Mouse (Mus musculus): ENCODE data around the gene Pin1rt1.
A peak's percentile ranks its signal among the peaks of the same experiment; 100 is the strongest.

Gene Pin1rt1

DNA sequence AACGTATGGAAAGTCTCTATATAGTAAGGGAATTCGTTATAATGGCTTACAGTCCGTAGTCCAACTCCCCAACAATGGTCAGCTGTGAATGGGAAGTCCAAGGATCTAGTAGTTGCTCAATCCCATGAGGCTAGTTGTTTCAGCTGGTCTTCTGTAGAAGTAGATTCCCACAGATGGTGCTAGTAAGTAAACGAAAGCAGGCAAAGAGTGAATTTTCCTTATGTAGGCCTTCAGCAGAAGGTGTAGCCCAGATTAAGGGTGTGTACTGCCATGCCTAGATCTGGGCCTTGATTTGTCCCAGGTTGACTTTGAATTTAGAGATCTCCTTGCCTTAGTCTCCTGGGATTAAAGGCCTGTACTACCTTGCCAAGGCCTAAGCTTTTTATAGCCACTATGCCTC, at the start of gene Pin1rt1:
Gene Pin1rt1 (minus strand): TSS at position 101 of the 400 bp plus-strand sequence.
- DNase-seq (ENCODE audit: inconsistent age in 2 of 2, low spot score in 1 of 2) = no peak

DNA sequence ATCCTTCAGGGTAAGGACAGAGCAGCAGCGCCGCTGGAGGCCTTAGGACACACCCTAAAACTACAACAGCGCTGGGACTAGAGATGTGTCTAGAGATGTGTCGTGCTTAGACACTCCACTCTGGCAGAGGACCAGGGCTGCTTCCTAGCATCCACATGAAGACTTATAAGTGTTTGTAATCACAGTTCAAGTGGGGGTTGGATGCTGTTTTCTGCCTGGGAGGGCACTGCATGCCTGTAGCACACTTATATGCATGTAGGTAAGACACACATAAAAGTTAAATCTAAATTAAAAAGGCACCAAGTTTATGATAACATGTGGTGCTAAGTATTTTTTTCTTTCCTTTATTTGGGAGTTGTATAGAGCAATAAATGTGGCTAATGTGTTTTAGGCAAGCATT, 47.8 kb upstream of the Pin1rt1 start:
- DNase-seq (ENCODE audit: inconsistent age in 2 of 2, low spot score in 1 of 2) = no peak

DNA sequence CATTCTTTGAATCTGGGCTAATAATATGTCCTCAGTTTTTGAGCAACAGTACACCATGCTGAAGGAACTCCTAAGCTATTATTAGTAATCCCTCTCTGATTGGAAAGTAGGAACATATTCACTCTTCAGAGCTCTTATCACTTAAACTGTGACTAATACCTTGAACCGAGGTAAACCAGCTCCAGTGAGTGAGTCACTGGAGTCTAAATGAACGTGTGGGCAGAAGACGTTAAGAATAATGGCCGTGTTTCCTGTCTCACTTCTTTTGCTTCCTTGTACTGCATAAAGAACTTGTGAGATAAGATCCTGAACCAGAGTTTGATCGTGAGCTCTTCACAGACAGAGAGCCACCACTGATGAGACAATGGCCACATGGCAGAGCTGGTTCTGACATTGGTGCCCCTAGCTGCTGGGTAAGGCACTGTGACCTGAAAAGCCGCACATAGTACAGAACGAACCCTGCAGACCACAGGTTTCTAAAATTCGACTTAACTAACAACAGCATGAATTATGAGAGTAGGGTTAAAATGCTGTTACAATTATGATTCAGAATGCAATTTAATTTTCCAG, 47.0 kb upstream of the Pin1rt1 start:
- DNase-seq (ENCODE audit: inconsistent age in 2 of 2, low spot score in 1 of 2) = no peak

DNA sequence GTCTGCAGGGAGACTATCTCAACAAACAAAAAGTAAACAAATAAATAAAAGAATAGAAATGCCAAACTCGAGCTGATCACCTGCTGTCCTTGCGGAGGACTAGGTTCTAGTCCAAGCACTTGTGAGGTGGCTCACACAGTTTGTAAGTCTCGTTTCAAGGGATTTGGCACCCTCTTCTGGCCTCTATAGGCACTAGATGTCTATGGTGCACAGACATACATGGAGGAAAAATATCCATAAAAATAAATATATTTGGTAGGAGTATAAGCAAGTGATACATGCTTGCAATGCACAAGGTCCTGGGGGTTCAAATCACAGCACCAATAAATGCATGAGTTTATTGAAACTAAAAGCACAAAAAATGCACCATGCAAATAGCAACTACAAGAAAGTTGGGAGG, 34.4 kb upstream of the Pin1rt1 start:
- peak in 1 of 2 experiments; percentile 56 for DNase-seq (ENCODE audit: inconsistent age in 2 of 2, low spot score in 1 of 2)

DNA sequence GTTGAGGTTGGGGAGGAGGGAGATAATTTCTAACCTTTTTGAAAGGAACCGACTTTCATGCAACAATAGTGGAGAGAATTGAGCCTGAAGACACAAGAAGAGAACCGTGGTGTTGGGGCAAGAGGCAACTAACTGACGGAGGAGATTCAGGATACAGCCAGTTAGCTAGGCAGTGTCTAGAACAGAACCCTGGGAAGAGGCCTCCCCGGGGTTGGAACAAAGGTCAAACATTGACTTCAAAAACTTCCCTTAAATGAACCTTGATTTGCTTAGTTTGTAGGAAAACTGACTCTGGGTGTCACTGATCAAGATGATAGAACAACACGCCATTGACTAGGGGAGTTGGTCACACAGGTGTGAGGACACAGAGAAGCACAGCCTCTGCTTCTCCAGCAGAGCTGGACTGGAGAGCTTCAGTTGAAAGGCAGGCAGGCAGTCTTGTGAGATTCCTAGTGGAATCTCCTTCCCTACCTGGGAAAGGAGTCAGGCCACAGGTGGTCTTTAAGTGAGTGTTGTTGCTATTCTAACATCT, 32.5 kb upstream of the Pin1rt1 start:
- no peak for DNase-seq (ENCODE audit: inconsistent age in 2 of 2, low spot score in 1 of 2)

DNA sequence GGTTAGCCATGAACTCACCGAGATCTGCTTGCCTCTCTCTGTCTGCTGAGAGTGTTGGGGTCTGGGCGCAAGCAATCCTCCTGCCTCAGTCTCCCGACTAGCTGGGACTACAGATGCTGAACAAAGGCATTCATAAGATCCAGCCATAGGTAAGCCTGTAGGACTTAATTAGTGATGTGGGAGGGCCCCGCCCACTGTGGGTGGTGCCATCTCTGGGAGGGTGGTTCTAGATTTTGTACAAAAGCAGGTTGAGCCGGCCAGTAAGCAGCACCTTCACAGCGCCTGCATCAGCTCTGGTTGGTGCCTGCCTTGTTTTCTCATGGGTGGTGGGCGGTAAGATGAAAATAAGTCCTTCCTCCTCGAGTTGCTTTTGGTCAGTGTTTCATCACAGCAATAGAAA, 30.1 kb upstream of the Pin1rt1 start:
- no peak for DNase-seq (ENCODE audit: inconsistent age in 2 of 2, low spot score in 1 of 2)

DNA sequence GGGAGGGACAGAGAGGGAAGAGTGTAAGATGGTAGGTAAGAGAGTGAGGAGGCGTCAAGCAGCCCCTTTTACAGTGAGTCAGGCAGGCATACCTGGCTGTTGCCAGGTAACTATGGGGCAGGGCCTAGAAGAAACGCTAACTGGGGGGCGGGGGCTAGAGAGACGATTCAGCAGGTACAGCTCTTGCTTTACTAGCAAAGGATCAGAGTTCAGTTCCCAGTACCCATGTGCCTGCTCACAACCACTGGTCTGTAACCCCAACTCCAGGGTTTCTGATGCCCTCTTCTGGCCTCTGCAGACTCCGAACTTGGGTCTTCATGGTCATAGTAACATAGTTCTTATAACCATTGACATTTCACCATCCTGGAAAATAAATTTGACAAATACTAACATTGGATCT, 27.8 kb upstream of the Pin1rt1 start:
- DNase-seq (ENCODE audit: inconsistent age in 2 of 2, low spot score in 1 of 2) = no peak

DNA sequence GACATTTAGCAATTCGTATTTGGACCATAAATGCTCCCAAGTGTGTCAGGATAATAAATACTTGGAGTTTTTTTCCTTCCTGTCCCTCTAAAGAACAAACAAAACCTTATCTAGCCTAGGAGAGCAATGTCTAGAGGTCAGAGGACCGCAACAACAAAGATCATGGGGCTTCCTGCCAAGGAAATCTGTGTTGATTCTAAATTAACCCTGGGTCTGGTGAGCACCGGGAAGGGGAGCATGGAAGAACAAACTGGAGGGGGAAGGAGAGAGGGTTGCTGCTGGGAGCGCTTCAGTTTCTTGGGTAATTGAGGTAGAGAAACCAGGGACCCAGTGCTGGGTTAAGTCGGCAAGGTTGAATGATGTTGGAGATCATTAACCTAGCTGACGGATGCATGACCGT, 27.0 kb upstream of the Pin1rt1 start:
- DNase-seq (ENCODE audit: inconsistent age in 2 of 2, low spot score in 1 of 2) = peak in 1 of 2 experiments; percentile 13

DNA sequence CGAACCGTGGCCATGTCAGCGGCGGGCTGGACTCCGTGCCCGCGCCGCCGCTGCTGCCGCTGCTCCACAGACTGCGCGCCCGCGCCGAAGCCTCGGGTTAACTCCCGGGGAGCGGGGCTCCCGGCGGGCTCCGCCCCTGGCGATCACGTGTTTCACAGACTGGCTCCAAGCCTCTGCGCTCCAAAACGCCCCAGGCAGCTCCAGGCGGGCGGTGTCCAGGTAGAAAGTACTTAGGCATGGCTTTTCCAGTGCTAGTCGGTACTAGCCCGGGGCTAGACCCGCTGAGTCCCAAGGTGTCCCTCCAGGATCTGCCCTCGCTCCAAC, 26.5 kb upstream of the Pin1rt1 start, which contains the start of gene Depdc7:
Gene Depdc7 (minus strand): TSS at position 138 of the 324 bp plus-strand sequence.
- peak; percentile 90 to 96 for DNase-seq (ENCODE audit: inconsistent age in 2 of 2, low spot score in 1 of 2)

DNA sequence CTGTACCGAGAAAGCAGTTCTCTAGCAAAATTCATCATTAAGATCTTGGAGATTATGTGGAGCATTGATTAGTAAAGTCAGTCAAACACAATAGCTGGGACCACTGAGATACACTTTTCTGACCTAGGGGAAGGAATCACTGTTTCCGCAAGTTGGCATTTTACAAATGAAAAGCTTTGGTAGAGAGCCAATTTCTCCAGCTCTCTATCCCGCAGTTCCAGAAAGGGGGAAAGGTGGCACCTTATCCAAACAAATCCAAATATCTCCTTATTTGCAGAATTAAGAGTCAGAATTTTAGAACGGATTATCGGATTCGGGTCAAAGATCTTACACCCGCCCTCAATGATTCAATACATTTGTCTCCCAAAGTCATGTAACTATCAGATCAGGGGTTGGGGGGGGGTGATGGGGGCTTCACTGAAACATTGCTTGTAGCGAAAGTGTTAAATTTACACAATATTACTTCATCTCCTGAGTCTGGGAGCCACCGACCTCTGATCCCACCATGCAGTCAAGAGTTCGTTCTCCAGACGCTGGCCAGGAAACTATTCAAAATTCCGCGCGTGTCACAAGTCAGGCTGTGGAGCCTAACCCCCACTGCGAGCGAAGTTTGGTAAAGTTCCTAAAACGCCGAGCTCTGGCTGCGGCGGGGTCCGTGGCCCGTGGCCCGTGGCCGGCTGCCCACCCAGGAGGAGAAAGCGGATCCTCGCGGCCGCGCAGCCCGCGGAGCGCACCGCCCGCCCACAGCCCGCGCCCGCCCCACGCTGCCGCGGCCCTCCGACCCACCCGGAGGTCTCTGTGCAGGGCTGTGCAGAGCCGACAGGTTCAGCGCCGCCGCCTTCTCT, 25.9 kb upstream of the Pin1rt1 start:
- DNase-seq (ENCODE audit: inconsistent age in 2 of 2, low spot score in 1 of 2) = peak in 1 of 2 experiments; percentile 35

DNA sequence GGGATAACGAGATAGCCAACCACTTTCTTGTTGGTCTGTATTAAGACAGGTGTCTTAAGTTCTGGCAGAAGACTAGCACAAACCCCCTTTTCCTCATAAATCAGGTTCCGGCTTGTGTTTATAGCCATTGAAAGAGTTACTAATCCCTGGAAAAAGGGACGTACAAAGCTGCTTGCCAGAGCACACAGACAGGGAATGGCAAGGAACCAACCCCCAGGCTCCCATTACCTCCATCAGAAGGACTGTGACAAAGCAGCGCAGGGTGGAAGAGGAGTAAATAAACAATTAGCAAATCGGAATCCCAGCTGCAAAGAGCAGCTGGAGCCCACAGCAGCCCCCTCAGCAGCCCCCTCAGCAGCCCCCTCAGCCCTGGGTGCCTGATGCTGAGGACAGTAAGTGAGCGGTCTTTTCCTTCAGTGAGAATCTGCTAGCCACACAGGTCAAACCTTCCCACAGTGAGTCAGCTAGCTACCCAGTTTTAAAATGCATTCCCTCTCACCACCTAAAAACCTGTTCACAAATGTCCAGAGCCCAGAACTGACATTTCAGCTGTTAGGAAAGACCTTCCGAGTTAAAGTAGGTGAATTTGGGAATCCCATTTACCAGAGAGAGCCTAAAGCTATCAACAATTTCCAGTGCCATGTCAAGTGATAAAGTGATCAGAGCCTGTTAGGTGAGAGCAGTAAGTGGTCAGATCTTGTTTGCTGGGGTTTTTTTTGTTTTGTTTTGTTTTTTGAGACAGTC, 25.0 kb upstream of the Pin1rt1 start:
- DNase-seq (ENCODE audit: inconsistent age in 2 of 2, low spot score in 1 of 2) = no peak

DNA sequence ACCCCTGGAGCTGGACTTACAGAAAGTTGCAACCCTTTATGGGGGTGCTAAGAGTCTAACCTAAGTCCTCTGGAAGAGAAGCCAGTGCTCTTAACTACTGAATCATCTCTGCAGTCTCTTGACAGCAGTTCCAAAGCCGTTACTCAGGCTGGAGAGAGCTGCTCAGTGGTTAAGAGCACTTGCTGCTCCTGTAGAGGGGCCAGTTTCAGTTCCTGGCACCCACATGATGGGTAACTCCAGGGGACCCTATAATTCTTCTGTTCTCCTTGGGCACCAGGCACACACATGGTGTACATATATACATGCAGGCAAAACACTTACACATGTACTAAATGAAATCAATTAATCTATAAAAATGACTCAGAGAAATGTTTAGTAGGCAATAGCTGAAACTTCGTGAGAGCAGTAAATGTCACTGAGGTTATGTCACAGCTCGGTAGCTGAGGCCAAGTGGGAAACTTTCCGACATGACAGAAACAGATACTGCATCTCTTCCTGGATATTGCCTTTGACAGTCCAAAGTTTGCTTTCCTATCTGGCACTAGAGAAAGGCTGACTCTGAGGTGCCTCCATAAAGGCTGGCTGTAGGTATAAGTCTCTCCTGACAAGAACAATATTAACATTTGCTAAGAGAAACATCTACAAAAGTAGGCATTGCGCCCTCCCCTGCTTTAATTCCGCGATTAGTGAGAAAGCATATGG, 24.2 kb upstream of the Pin1rt1 start:
- no peak for DNase-seq (ENCODE audit: inconsistent age in 2 of 2, low spot score in 1 of 2)

DNA sequence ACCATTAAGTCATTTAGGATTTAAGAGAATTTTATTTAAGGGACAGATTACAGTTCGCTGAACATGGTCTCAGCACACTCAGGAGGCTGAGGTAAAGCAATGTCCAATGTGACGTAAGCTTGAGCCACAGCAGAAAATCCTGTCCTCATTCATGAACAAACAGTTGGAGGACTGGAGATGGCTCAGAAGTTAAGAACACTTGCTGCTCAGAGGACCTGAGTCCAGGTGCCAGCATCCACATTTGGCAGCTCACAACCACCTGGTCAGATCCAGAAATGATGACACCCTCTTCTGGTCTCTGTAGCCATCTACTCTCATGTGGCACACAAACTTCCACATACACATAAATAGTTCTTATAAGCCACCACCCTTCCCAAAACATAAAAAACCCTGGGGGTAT, 23.5 kb upstream of the Pin1rt1 start:
- DNase-seq (ENCODE audit: inconsistent age in 2 of 2, low spot score in 1 of 2) = no peak

DNA sequence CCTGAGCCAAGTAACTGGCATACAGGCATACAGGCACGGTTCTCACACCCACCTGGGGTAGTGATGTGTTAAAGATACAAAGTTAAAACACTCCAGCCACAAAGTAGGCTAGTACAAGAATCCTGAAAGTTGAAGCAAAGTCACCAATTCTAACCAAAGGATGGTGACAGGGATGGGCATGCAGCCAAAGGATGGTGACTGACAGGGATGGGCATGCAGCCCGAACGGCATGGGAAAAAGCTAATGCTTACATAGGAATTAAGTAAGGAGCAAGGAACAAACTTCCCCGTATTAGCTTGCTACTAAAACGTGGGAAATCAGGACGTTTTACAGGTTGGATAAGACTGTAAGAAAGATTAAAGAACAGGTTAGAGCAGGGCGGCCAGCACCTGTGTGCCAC, 20.1 kb upstream of the Pin1rt1 start:
- DNase-seq (ENCODE audit: inconsistent age in 2 of 2, low spot score in 1 of 2) = peak in 1 of 2 experiments; percentile 35

DNA sequence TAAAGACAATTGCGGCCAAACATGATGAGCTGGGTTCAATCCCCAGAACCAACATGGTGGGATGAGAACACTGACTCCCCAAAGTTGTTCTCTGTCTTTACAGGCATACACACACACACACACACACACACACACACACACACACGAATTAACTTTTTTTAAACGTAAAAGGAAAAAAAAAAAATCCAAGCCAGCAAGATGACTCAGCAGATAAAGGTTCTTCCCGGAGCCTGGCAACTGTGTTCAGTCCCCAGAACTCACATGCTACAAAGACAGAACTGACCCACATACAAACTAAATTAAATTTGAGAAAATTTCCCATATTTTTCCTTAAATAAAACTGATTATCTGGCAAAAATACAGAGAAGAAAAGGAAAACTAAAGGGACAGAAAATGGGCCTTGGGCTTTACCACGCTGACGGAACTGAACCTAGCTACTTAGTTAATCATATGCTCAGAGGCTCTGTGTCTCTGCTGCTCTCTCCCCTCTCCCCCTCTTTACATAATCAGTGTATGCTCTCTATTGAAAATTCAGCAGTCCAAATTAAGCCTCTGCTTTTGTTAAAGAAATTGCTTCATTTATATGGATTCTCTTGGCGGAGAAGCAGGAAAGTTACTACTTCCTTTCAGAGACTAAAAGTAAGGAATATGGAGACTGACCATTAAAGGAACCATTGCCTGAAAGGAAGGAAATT, 16.5 kb upstream of the Pin1rt1 start:
- DNase-seq (ENCODE audit: inconsistent age in 2 of 2, low spot score in 1 of 2) = peak in 1 of 2 experiments; percentile 38

DNA sequence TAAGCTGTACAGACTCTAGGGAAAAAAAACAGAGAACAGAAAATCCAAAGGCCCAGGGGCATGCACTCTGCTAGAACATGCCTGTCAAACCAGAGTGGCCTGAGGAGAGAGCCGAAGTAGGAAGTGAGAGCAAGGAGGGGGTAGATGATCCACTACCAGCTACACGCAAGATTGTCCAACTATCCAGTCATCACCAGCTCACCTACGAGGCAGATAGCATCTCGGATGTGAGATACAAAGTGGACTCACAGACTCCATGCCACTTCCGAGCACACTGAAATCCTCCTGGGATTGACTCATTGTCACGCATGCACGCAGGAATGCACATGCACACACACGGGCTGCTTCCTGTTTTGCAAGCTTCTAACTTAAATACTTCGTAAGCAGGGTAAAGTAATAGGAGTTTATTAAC, 15.9 kb upstream of the Pin1rt1 start:
- DNase-seq (ENCODE audit: inconsistent age in 2 of 2, low spot score in 1 of 2) = peak in 1 of 2 experiments; percentile 38

DNA sequence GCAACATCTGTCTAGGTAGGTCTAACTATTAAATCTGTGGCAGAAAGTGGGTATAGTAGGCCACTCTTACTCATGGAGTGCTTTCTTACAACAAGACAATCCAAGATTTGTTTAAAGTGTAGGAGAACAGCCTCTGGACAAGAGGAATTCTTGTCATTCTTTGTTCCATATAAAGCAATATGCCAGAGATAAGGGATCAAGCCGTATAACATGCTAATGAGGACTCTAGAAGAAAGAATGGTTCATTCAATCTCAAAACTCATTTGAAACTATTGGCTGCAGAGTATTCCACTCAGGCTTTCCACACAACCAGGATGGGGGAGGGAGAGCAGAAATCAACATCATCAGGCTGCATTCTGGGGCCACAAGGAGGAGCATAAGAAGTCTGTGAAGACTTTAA, 11.2 kb upstream of the Pin1rt1 start:
- no peak for DNase-seq (ENCODE audit: inconsistent age in 2 of 2, low spot score in 1 of 2)

DNA sequence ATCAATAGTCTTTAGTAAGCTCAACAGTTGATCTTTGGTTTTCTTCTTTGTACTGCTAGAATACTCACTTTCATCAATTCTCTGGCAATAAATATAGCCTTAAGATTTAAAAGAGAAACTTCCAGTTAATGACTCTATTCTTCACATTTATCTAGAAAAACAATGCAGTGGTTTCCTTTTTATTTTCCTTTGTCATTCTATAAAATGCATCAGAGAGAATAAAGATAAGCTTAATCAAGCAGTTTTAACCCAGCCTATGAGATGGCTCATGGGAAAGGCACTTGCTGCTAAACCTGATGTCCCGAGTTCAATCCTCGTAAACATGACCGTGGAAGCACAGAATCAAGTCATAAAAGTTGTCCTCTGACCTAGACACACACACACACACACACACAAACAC, 5.8 kb upstream of the Pin1rt1 start:
- DNase-seq (ENCODE audit: inconsistent age in 2 of 2, low spot score in 1 of 2) = no peak

DNA sequence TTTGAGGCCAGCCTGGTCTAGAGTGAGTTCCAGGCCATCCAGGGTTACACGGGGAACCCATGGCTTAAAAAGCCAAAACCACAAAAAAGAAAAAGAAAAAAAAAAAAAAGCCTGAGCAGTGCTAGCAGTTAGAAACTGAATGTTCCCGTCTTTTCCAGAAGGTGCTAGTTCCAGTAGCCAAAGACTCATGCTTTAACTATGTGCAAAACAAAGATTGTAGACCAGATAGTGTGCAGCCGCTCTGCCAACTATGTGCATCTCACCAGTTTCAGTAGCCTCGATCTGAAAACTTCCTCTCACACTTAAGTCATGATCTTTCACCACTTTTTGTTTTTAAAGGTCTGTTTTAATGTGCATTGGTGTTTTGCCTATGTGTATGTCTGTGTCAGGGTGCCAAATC, 1.6 kb upstream of the Pin1rt1 start:
- no peak for DNase-seq (ENCODE audit: inconsistent age in 2 of 2, low spot score in 1 of 2)

DNA sequence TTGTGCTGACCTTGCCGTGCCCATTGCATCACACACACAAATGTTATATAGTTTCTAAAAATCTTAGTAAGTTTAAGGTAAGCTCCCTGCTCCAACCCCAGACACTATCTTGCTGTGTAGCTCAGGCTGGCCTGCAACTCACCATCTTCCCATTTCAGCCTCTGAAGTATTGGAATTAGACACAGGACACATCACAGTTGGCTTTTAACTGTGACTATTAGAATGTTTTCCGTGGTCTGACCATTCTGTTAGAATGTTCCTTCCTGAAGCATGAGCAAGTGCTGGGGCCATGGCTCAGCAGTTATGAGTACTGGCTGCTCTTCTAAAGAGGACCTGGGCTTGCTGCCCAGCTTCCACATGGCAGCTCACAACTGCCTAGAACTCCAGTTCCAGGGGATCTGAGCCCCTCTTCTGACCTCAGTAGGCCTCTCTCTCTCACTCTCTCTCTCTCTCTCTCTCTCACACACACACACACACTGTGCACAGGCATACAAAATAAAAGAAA, 1.1 kb upstream of the Pin1rt1 start:
- DNase-seq (ENCODE audit: inconsistent age in 2 of 2, low spot score in 1 of 2) = no peak

Data from adrenal gland, adult (tissue).